Mouse (Mus musculus) forebrain, postnatal 0 days (tissue): ENCODE data around the gene Slc36a3. TPM values are rescaled to one million over a fixed set of nuclear protein-coding genes. Genes with fewer than 3 reads are reported as not detected.

Experiments
- ATAC-seq: fragments of 200-750 bp; cut with Nextera tagmentation; 2 replicates; pipeline ENCODE4 v1.8.0; 2017; ENCODE audit warnings: mild to moderate bottlenecking, moderate library complexity
- DNase-seq: peaks from one replicate; pipeline ENCODE4 v3.0.0-alpha.2; 2015
- H3K27ac ChIP-seq: fragments of 300-500 bp; sonication (generic); 2 replicates; pipeline ENCODE4 v1.5.1; 2014; ENCODE audit warnings: low read depth, mild to moderate bottlenecking, antibody characterized with exemption, low read length, moderate library complexity, mixed read lengths
- H3K27me3 ChIP-seq: fragments of 300-500 bp; sonication (generic); 2 replicates; pipeline ENCODE4 v1.6.1; 2014; ENCODE audit warnings: mild to moderate bottlenecking, low read length, mixed read lengths; ENCODE audit not compliant: insufficient read depth
- H3K36me3 ChIP-seq: fragments of 300-500 bp; sonication (generic); 2 replicates; pipeline ENCODE4 v1.6.1; 2014; ENCODE audit warnings: mild to moderate bottlenecking, moderate library complexity; ENCODE audit not compliant: insufficient read depth
- H3K4me1 ChIP-seq: fragments of 300-500 bp; sonication (generic); 2 replicates; pipeline ENCODE4 v1.6.1; 2014; ENCODE audit warnings: antibody characterized with exemption; ENCODE audit not compliant: insufficient read depth
- H3K4me2 ChIP-seq: fragments of 300-500 bp; sonication (generic); 2 replicates; pipeline ENCODE4 v1.6.1; 2014; ENCODE audit warnings: low read depth, mild to moderate bottlenecking, moderate library complexity
- H3K4me3 ChIP-seq: fragments of 300-500 bp; sonication (generic); 2 replicates; pipeline ENCODE4 v1.5.1; 2014; ENCODE audit warnings: low read depth, low read length, mixed read lengths
- H3K9ac ChIP-seq: fragments of 300-500 bp; sonication (generic); 2 replicates; pipeline ENCODE4 v1.6.1; 2014; ENCODE audit warnings: mild to moderate bottlenecking
- H3K9me3 ChIP-seq: fragments of 300-500 bp; sonication (generic); 2 replicates; pipeline ENCODE4 v1.6.1; 2016; ENCODE audit warnings: low read length
- CTCF ChIP-seq: sonication (generic); IDR thresholded peaks from 2 replicates; pipeline ENCODE4 v1.5.1; 2016; ENCODE audit warnings: antibody characterized with exemption, control low read depth, low read depth
- WGBS: fragments of 180-500 bp; shearing (Covaris S2); extraction: QIAGEN DNeasy Blood & Tissue Kit; methylation state at CpG from one replicate; pipeline ENCODE4 v1.1.7; 2014; 5-methylcytosine and 5-hydroxymethylcytosine counted together
- polyA plus RNA-seq: library from polyadenylated mRNA; unstranded; fragments of >200 nt; fragmentation: Nextera tagmentation; extraction: Ambion mirVana; gene quantifications from 2 replicates; pipeline ENCODE4 v1.2.1, GENCODE M21; 2015
- total RNA-seq: library from RNA; depleted of rRNA; stranded (reverse); fragments of >200 nt; gene quantifications from 2 replicates; pipeline ENCODE4 v1.2.3, GENCODE M21; 2014

Gene Slc36a3
- total and polyA plus RNA-seq, 2 experiments from 2014 or later: not detected

GRCm38 (mm10) chr11:55164723-55165122 lies 13.2 kb upstream of the Slc36a3 start:
- Histone ChIP-seq H3K4me3 (no peak overlapping the region), H3K4me1 (no peaks in the 10 kb centered on the region), H3K4me2 (no peak overlapping the region), H3K9me3 (no peaks in the 10 kb centered on the region), H3K27me3 (no peaks in the 10 kb centered on the region), H3K36me3 (no peaks in the 10 kb centered on the region), H3K9ac (no peak overlapping the region), H3K27ac (no peak overlapping the region)
- 56% methylated on average over 3 of the region's 3 CpGs for WGBS
- ATAC-seq (no peak), DNase-seq (no peak)
- TF ChIP-seq CTCF: peak; percentile 59

- H3K36me3 ChIP-seq: no peaks in the 10 kb centered on the region
- H3K9ac ChIP-seq: no peak overlapping the region
- no peak overlapping the region for H3K4me3 ChIP-seq
- peak; percentile 54 for TF ChIP-seq CTCF
- H3K27me3 ChIP-seq: no peaks in the 10 kb centered on the region
- 57% methylated on average over 9 of the region's 9 CpGs for WGBS
- no peak overlapping the region for H3K4me2 ChIP-seq
- H3K9me3 ChIP-seq: no peaks in the 10 kb centered on the region
- DNase-seq (no peak), ATAC-seq (no peak)
- no peaks in the 10 kb centered on the region for H3K4me1 ChIP-seq
- H3K27ac ChIP-seq: no peak overlapping the region
Observed at GRCm38 (mm10) chr11:55162670-55163069, 11.2 kb upstream of the Slc36a3 start.

- no peaks in the 10 kb centered on the region for H3K27me3 ChIP-seq
- no peak overlapping the region for H3K27ac ChIP-seq
- no peaks in the 10 kb centered on the region for H3K36me3 ChIP-seq
- DNase-seq: peak; percentile 78
- H3K4me1 ChIP-seq: no peaks in the 10 kb centered on the region
- WGBS: 52% methylated on average over 13 of the region's 13 CpGs
- H3K4me3 ChIP-seq: no peak overlapping the region
- no peak for ATAC-seq
- no peak overlapping the region for H3K9ac ChIP-seq
- no peak overlapping the region for H3K4me2 ChIP-seq
- TF ChIP-seq CTCF: peak; percentile 86
- H3K9me3 ChIP-seq: no peaks in the 10 kb centered on the region
Observed at GRCm38 (mm10) chr11:55158785-55159359, 7.4 kb upstream of the Slc36a3 start.

GRCm38 (mm10) chr11:55155070-55155421 lies 3.5 kb upstream of the Slc36a3 start:
- H3K27ac ChIP-seq: no peak overlapping the region
- DNase-seq (no peak), ATAC-seq (no peak)
- H3K4me2 ChIP-seq: no peak overlapping the region
- H3K36me3 ChIP-seq: no peaks in the 10 kb centered on the region
- WGBS: 79% methylated on average over 6 of the region's 6 CpGs
- no peaks in the 10 kb centered on the region for H3K9me3 ChIP-seq
- H3K4me3 ChIP-seq: no peak overlapping the region
- H3K9ac ChIP-seq: no peak overlapping the region
- H3K4me1 ChIP-seq: no peaks in the 10 kb centered on the region
- no peak for TF ChIP-seq CTCF
- H3K27me3 ChIP-seq: no peaks in the 10 kb centered on the region

GRCm38 (mm10) chr11:55154398-55155069 lies 3.0 kb upstream of the Slc36a3 start:
- H3K27ac ChIP-seq: no peak overlapping the region
- 56% methylated on average over 3 of the region's 3 CpGs for WGBS
- H3K36me3 ChIP-seq: no peaks in the 10 kb centered on the region
- no peaks in the 10 kb centered on the region for H3K27me3 ChIP-seq
- H3K4me3 ChIP-seq: no peak overlapping the region
- H3K4me1 ChIP-seq: no peaks in the 10 kb centered on the region
- no peak for ATAC-seq
- TF ChIP-seq CTCF: no peak
- no peak overlapping the region for H3K9ac ChIP-seq
- DNase-seq: no peak
- H3K4me2 ChIP-seq: no peak overlapping the region
- no peaks in the 10 kb centered on the region for H3K9me3 ChIP-seq

- Histone ChIP-seq H3K36me3 (no peaks in the 10 kb centered on the region), H3K27ac (no peak overlapping the region), H3K9ac (no peak overlapping the region), H3K9me3 (no peaks in the 10 kb centered on the region), H3K4me1 (no peaks in the 10 kb centered on the region), H3K27me3 (no peaks in the 10 kb centered on the region), H3K4me3 (no peak overlapping the region), H3K4me2 (no peak overlapping the region)
- DNase-seq (no peak), ATAC-seq (no peak)
- no peak for TF ChIP-seq CTCF
- 89% methylated on average over 4 of the region's 4 CpGs for WGBS
Observed at GRCm38 (mm10) chr11:55148461-55148860, 3.0 kb downstream of the Slc36a3 start.

- no peak for TF ChIP-seq CTCF
- ATAC-seq: no peak
- Histone ChIP-seq H3K36me3 (no peaks in the 10 kb centered on the region), H3K27ac (no peak overlapping the region), H3K27me3 (no peaks in the 10 kb centered on the region), H3K4me1 (no peaks in the 10 kb centered on the region), H3K4me3 (no peak overlapping the region), H3K4me2 (no peak overlapping the region), H3K9ac (no peak overlapping the region), H3K9me3 (no peaks in the 10 kb centered on the region)
- no peak for DNase-seq
- 55% methylated on average over 6 of the region's 6 CpGs for WGBS
Observed at GRCm38 (mm10) chr11:55147423-55147822, 4.1 kb downstream of the Slc36a3 start.
